Mouse (Mus musculus): Measurements from ENCODE around the gene Erich6.

- TF ChIP-seq CTCF (IDR thresholded peaks at IDR 0.05; ENCODE audit: low read depth) (no peak), EP300 (IDR thresholded peaks at IDR 0.05; ENCODE audit: low read depth) (no peak)
Observed at GRCm38 (mm10) chr3:58621066-58621465, 15.9 kb downstream of the Erich6 start.
